Mouse (Mus musculus) CH12.LX (cell line): ENCODE results near the gene Klhl24. TPM values are rescaled to one million over a fixed set of nuclear protein-coding genes. Genes with fewer than 3 reads are reported as not detected.

Experiments
- DNase-seq: peaks from one replicate; pipeline ENCODE4 v3.0.0-alpha.2; 2013; ENCODE audit errors: extremely low read depth
- H3K27ac ChIP-seq: 2 replicates; pipeline ENCODE4 v1.5.1; 2012; ENCODE audit warnings: low read depth, mild to moderate bottlenecking, control low read depth, moderate library complexity; ENCODE audit not compliant: insufficient read depth
- H3K27me3 ChIP-seq: replicated peaks from 2 replicates; pipeline ENCODE3; 2012; ENCODE audit warnings: inconsistent platforms
- H3K36me3 ChIP-seq, 2 experiments: replicated peaks in 1 of 2; 2 replicates each; pipeline versions ENCODE3 to v1.6.1; 2012; ENCODE audit warnings: inconsistent platforms in 1 of 2, low read length in 1 of 2, mild to moderate bottlenecking in 1 of 2, mixed read lengths in 1 of 2, moderate library complexity in 1 of 2; ENCODE audit not compliant: control insufficient read depth in 1 of 2, insufficient read depth in 1 of 2
- H3K4me1 ChIP-seq, 2 experiments: 2 replicates each; pipeline ENCODE4 v1.6.1; 2012; ENCODE audit warnings: inconsistent platforms in 1 of 2, moderate library complexity in 1 of 2; ENCODE audit not compliant: insufficient read depth in 2 of 2, control insufficient read depth in 1 of 2
- H3K4me2 ChIP-seq: 2 replicates; pipeline ENCODE4 v1.6.1; 2012; ENCODE audit warnings: low read depth, mild to moderate bottlenecking, control low read depth; ENCODE audit not compliant: poor library complexity, insufficient read depth, severe bottlenecking
- H3K4me3 ChIP-seq, 3 experiments: fragments of 150-350 bp in 1 of 3; sonication (generic) in 1 of 3; replicated peaks in 1 of 3; 2 replicates each; pipeline versions ENCODE3 to v1.5.1; 2011 to 2012; ENCODE audit warnings: low read depth in 2 of 3, low read length in 2 of 3, mild to moderate bottlenecking in 2 of 3, moderate library complexity in 2 of 3, control low read depth in 1 of 3, improper control_type of control experiment in 1 of 3, inconsistent platforms in 1 of 3, mixed read lengths in 1 of 3; ENCODE audit not compliant: poor library complexity in 1 of 3
- H3K79me2 ChIP-seq: replicated peaks from 2 replicates; pipeline ENCODE4 v1.6.1; 2012; ENCODE audit warnings: mild to moderate bottlenecking, moderate library complexity; ENCODE audit not compliant: control insufficient read depth, poor library complexity, insufficient read depth, severe bottlenecking; ENCODE audit errors: extremely low read depth
- H3K9ac ChIP-seq: 2 replicates; pipeline ENCODE4 v1.6.1; 2012; ENCODE audit warnings: low read depth, mild to moderate bottlenecking, control low read depth, moderate library complexity; ENCODE audit not compliant: insufficient read depth
- H3K9me3 ChIP-seq: replicated peaks from 2 replicates; pipeline ENCODE3; 2012; ENCODE audit warnings: low read length, inconsistent platforms, mixed read lengths
- BHLHE40 ChIP-seq: IDR thresholded peaks from 2 replicates; pipeline ENCODE4 v1.6.1; 2011; ENCODE audit warnings: mild to moderate bottlenecking, low read depth, low read length, improper control_type of control experiment
- CHD1 ChIP-seq: IDR thresholded peaks from 2 replicates; pipeline ENCODE4 v1.6.1; 2012; ENCODE audit warnings: low read depth, low read length, improper control_type of control experiment, inconsistent platforms
- CHD2 ChIP-seq: IDR thresholded peaks from 2 replicates; pipeline ENCODE4 v1.6.1; 2011; ENCODE audit warnings: low read length, improper control_type of control experiment
- E2F4 ChIP-seq: IDR thresholded peaks from 2 replicates; pipeline ENCODE4 v1.6.1; 2011; ENCODE audit warnings: low read depth, low read length, improper control_type of control experiment; ENCODE audit not compliant: insufficient replicate concordance
- ELF1 ChIP-seq: IDR thresholded peaks from 2 replicates; pipeline ENCODE4 v1.6.1; 2014; ENCODE audit warnings: low read depth, mild to moderate bottlenecking, inconsistent platforms, low read length, improper control_type of control experiment
- EP300 ChIP-seq: IDR thresholded peaks from 2 replicates; pipeline ENCODE4 v1.6.1; 2011; ENCODE audit warnings: low read length, improper control_type of control experiment
- ETS1 ChIP-seq: conservative IDR thresholded peaks from 2 replicates; pipeline ENCODE4 v1.6.1; 2012; ENCODE audit warnings: low read depth, mild to moderate bottlenecking, inconsistent platforms, low read length, improper control_type of control experiment, moderate library complexity
- HCFC1 ChIP-seq: IDR thresholded peaks from 2 replicates; pipeline ENCODE4 v1.6.1; 2012; ENCODE audit warnings: low read depth, mild to moderate bottlenecking, inconsistent platforms, low read length, improper control_type of control experiment
- JUN ChIP-seq: IDR thresholded peaks from 2 replicates; pipeline ENCODE4 v1.6.1; 2011; ENCODE audit warnings: low read depth, mild to moderate bottlenecking, low read length, improper control_type of control experiment, moderate library complexity; ENCODE audit not compliant: insufficient read depth
- JUND ChIP-seq: conservative IDR thresholded peaks from 2 replicates; pipeline ENCODE4 v1.6.1; 2011; ENCODE audit warnings: low read depth, low read length, improper control_type of control experiment
- KAT2A ChIP-seq: IDR thresholded peaks from 2 replicates; pipeline ENCODE4 v1.6.1; 2012; ENCODE audit warnings: low read length, improper control_type of control experiment, inconsistent platforms; ENCODE audit not compliant: insufficient replicate concordance
- MEF2A ChIP-seq: IDR thresholded peaks from 2 replicates; pipeline ENCODE4 v1.6.1; 2014; ENCODE audit warnings: low read depth, mild to moderate bottlenecking, inconsistent platforms, low read length, improper control_type of control experiment, borderline replicate concordance
- NELFE ChIP-seq: IDR thresholded peaks from 2 replicates; pipeline ENCODE4 v1.6.1; 2011; ENCODE audit warnings: low read depth, low read length, improper control_type of control experiment
- NRF1 ChIP-seq: IDR thresholded peaks from 2 replicates; pipeline ENCODE4 v1.6.1; 2014; ENCODE audit warnings: low read depth, mild to moderate bottlenecking, inconsistent platforms, low read length, improper control_type of control experiment, moderate library complexity
- PAX5 ChIP-seq: IDR thresholded peaks from 2 replicates; pipeline ENCODE4 v1.6.1; 2012; ENCODE audit warnings: low read length, inconsistent platforms, mixed read lengths
- RCOR1 ChIP-seq: conservative IDR thresholded peaks from 2 replicates; pipeline ENCODE4 v1.6.1; 2012; ENCODE audit warnings: low read depth, mild to moderate bottlenecking, inconsistent platforms, low read length, improper control_type of control experiment
- SIN3A ChIP-seq: IDR thresholded peaks from 2 replicates; pipeline ENCODE4 v1.6.1; 2012; ENCODE audit warnings: low read length, improper control_type of control experiment, inconsistent platforms
- SMC3 ChIP-seq: IDR thresholded peaks from 2 replicates; pipeline ENCODE4 v1.6.1; 2011; ENCODE audit warnings: low read depth, low read length, improper control_type of control experiment
- TBP ChIP-seq: conservative IDR thresholded peaks from 2 replicates; pipeline ENCODE4 v1.6.1; 2011; ENCODE audit warnings: low read depth, low read length, improper control_type of control experiment
- TCF12 ChIP-seq: IDR thresholded peaks from 2 replicates; pipeline ENCODE4 v1.6.1; 2014; ENCODE audit warnings: low read depth, mild to moderate bottlenecking, inconsistent platforms, low read length, improper control_type of control experiment
- UBTF ChIP-seq: IDR thresholded peaks from 2 replicates; pipeline ENCODE4 v1.6.1; 2012; ENCODE audit warnings: low read depth, mild to moderate bottlenecking, inconsistent platforms, low read length, improper control_type of control experiment, moderate library complexity
- USF1 ChIP-seq: IDR thresholded peaks from 2 replicates; pipeline ENCODE4 v1.6.1; 2014; ENCODE audit warnings: low read depth, mild to moderate bottlenecking, inconsistent platforms, low read length, improper control_type of control experiment
- ZKSCAN1 ChIP-seq: IDR thresholded peaks from 2 replicates; pipeline ENCODE4 v1.6.1; 2012; ENCODE audit warnings: low read depth, inconsistent platforms, low read length, improper control_type of control experiment, borderline replicate concordance
- dilution Hi-C: fragments of 300-500 bp; cut with MboI; formaldehyde crosslinking; loops from 2 replicates; pipeline ENCODE4 v1.14.3; 2020; ENCODE audit warnings: low sequenced_read_pairs; ENCODE audit not compliant: extremely low pct_unique_long_range_greater_than_20kb, extremely low pct_ligation_motif_present
- in situ Hi-C: fragments of 300-500 bp; cut with MboI; formaldehyde crosslinking; loops from 3 replicates; pipeline ENCODE4 v1.14.3; 2019; ENCODE audit warnings: low sequenced_read_pairs, low pct_ligation_motif_present, low pct_unique_long_range_greater_than_20kb, mixed read lengths
- polyA plus RNA-seq: library from polyadenylated mRNA; unstranded; fragments of >175 nt; gene quantifications from 2 replicates; pipeline ENCODE4 v1.2.1, GENCODE M21; 2012; ENCODE audit warnings: low read depth; ENCODE audit not compliant: insufficient read length
- total RNA-seq, 2 experiments: library from RNA; depleted of rRNA; stranded (reverse); fragments of 300-350 nt in 1 of 2; fragments of >200 nt in 1 of 2; gene quantifications; 2 replicates each; pipeline ENCODE4 v1.2.3; 2012 to 2014

Gene Klhl24
- total and polyA plus RNA-seq, 3 experiments, result 15.9 to 31.1 (median 19.6) TPM

DNA sequence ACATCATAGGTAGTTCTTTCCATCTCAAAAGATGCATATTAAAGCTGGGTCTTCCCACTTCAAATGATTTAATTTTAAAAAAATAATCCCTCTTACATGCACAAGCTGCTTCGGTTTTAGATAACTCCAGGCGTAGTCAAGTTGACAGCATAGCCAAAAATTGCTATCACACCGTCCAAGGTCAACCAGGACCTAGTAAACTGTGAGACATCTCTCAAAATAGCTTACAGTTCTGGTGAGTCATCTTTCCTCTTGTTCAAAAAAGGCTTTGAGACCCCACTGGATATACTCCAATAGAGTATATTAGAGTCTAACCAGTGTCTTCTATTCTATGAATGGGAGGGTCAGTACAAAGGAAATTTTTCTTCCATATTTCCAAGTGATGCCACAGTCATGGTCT, 44.7 kb upstream of the Klhl24 start:
- in situ Hi-C loops (no loop called here), dilution Hi-C loops (no loop called here)
- H3K4me2 ChIP-seq, result no peak overlapping the region

GRCm38 (mm10) chr16:20072770-20073169, 24.6 kb upstream of the Klhl24 start:
- Histone ChIP-seq H3K27ac (no peak overlapping the region), H3K9ac (no peak overlapping the region), H3K27me3 (peaks cover 7% of the 10 kb centered on the region), H3K4me3 (no peak overlapping the region), H3K4me2 (no peak overlapping the region), H3K79me2 (no peaks in the 10 kb centered on the region), H3K4me1 (peaks cover 5 to 37% of the 10 kb centered on the region in 2 experiments; a peak in 3 of 4 replicates)
- dilution Hi-C loops, result no loop called here
- DNase-seq, result no peak
- no peak for TF ChIP-seq EP300
- TF ChIP-seq NELFE, result no peak
- no peak for TF ChIP-seq ZKSCAN1
- TF ChIP-seq USF1, result no peak
- TF ChIP-seq JUN, result no peak
- no peak for TF ChIP-seq TBP
- TF ChIP-seq SMC3, result no peak
- TF ChIP-seq SIN3A, result no peak
- TF ChIP-seq, all 38 proteins: peak for 0
- H3K36me3 ChIP-seq, result no peaks in the 10 kb centered on the region
- H3K9me3 ChIP-seq, result no peaks in the 10 kb centered on the region
- in situ Hi-C loops, result no loop called here

More for the DNA sequence above, 44.7 kb upstream of the Klhl24 start:
- no peaks in the 10 kb centered on the region for H3K27me3 ChIP-seq
- H3K79me2 ChIP-seq, result no peaks in the 10 kb centered on the region
- no peak for DNase-seq
- no peaks in the 10 kb centered on the region for H3K4me1 ChIP-seq
- H3K4me3 ChIP-seq, result no peak overlapping the region
- H3K36me3 ChIP-seq, result no peaks in the 10 kb centered on the region
- no peak overlapping the region for H3K27ac ChIP-seq
- no peak for TF ChIP-seq MEF2A
- TF ChIP-seq USF1, result no peak
- TF ChIP-seq CHD2, result no peak
- no peak for TF ChIP-seq E2F4
- no peak for TF ChIP-seq KAT2A
- TF ChIP-seq NRF1, result no peak
- no peak for TF ChIP-seq PAX5
- no peak for TF ChIP-seq BHLHE40
- no peak for TF ChIP-seq SIN3A
- no peak for TF ChIP-seq ETS1
- no peak for TF ChIP-seq HCFC1
- TF ChIP-seq UBTF, result no peak
- no peak for TF ChIP-seq RCOR1
- no peak for TF ChIP-seq JUND
- TF ChIP-seq SMC3, result no peak
- TF ChIP-seq TCF12, result no peak
- TF ChIP-seq ELF1, result no peak
- TF ChIP-seq CHD1, result no peak
- no peak overlapping the region for H3K9ac ChIP-seq
- no peaks in the 10 kb centered on the region for H3K9me3 ChIP-seq
